Mouse (Mus musculus) heart, adult 2 months (tissue): ENCODE results near the gene Adh7. TPM values are rescaled to one million over a fixed set of nuclear protein-coding genes. Genes with fewer than 3 reads are reported as not detected.

Experiments
- DNase-seq, 2 experiments: peaks; one replicate each; pipeline ENCODE4 v3.0.0; 2021
- H3K27ac ChIP-seq: fragments of 200-600 bp; 2 replicates; pipeline ENCODE4 v1.8.1; 2022
- H3K27me3 ChIP-seq: fragments of 200-500 bp; 2 replicates; pipeline ENCODE4 v1.6.1; 2012; ENCODE audit warnings: mild to moderate bottlenecking, low read length, inconsistent platforms, mixed read lengths; ENCODE audit not compliant: control insufficient read depth, insufficient read depth
- H3K36me3 ChIP-seq: fragments of 200-500 bp; 2 replicates; pipeline ENCODE4 v1.6.1; 2012; ENCODE audit warnings: low read length, inconsistent platforms; ENCODE audit not compliant: control insufficient read depth, insufficient read depth
- H3K4me1 ChIP-seq: fragments of 200-500 bp; 2 replicates; pipeline ENCODE4 v1.6.1; 2011; ENCODE audit warnings: low read length; ENCODE audit not compliant: control insufficient read depth, insufficient read depth
- H3K4me3 ChIP-seq: fragments of 200-600 bp; 2 replicates; pipeline ENCODE4 v1.8.1; 2022
- H3K79me2 ChIP-seq: fragments of 200-500 bp; replicated peaks from 2 replicates; pipeline ENCODE4 v1.6.1; 2012; ENCODE audit warnings: mild to moderate bottlenecking, inconsistent platforms, low read length, moderate library complexity, mixed read lengths; ENCODE audit not compliant: control insufficient read depth, insufficient read depth
- H3K9ac ChIP-seq: fragments of 200-500 bp; 2 replicates; pipeline ENCODE4 v1.6.1; 2012; ENCODE audit warnings: low read depth, mild to moderate bottlenecking, control low read depth, inconsistent platforms, low read length, mixed read lengths
- CTCF ChIP-seq: fragments of 200-600 bp; IDR thresholded peaks from 2 replicates; pipeline ENCODE4 v1.8.1; 2022; ENCODE audit warnings: antibody characterized with exemption, mild to moderate bottlenecking, moderate library complexity
- EP300 ChIP-seq: fragments of 200-500 bp; IDR thresholded peaks from 2 replicates; pipeline ENCODE4 v1.6.1; 2011; ENCODE audit warnings: low read depth, low read length, control low read depth; ENCODE audit not compliant: insufficient read depth
- POLR2A ChIP-seq: fragments of 200-500 bp; IDR thresholded peaks from 2 replicates; pipeline ENCODE4 v1.6.1; 2011; ENCODE audit warnings: mild to moderate bottlenecking, low read depth, low read length, control low read depth; ENCODE audit not compliant: insufficient read depth
- WGBS: fragments of 180-500 bp; shearing (Covaris S2); methylation state at CpG from one replicate; pipeline ENCODE4 v1.1.7; 2018; 5-methylcytosine and 5-hydroxymethylcytosine counted together
- intact Hi-C: fragments of 180-260 bp; cut with DNase I; formaldehyde crosslinking; loops from one replicate; pipeline ENCODE4 v1.15.1; 2025
- polyA plus RNA-seq: library from polyadenylated mRNA; depleted of rRNA; stranded (reverse); fragments of >200 nt; gene quantifications from 2 replicates; pipeline ENCODE4 v1.2.3, GENCODE M21; 2012
- total RNA-seq, 2 experiments: library from RNA; stranded (reverse); gene quantifications; 2 replicates each; pipeline ENCODE4 v1.2.3; 2021

Gene Adh7
- total and polyA plus RNA-seq, 3 experiments, result 0.73 to 1.4 TPM; not detected in 1

DNA sequence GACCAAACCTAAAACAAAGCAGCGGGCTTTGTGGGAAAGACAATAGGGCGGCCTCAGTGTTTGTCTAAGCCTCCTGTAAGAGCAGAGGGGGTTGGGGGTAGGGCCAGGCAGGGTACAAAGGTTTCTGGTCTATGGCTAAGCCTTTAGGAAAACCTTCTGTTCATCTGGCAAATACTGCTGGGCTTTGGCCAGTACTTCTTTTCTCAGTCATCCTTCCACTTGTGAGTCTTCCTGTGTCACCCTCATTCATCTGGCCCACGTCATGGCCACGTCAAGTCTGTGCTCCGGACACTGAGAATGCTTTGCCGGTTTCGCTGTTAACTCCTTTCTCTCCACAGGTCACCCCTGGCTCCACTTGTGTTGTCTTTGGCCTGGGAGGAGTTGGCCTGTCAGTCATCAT lies 8.3 kb downstream of the Adh7 start:
- H3K9ac ChIP-seq, result no peak overlapping the region
- no peak for TF ChIP-seq EP300
- no peak for TF ChIP-seq CTCF
- TF ChIP-seq POLR2A, result no peak
- DNase-seq, result no peak
- no peaks in the 10 kb centered on the region for H3K27me3 ChIP-seq
- no peak overlapping the region for H3K4me3 ChIP-seq
- intact Hi-C loops, result no loop called here
- no peak overlapping the region for H3K27ac ChIP-seq
- H3K79me2 ChIP-seq, result no peaks in the 10 kb centered on the region
- H3K4me1 ChIP-seq, result no peaks in the 10 kb centered on the region
- no peaks in the 10 kb centered on the region for H3K36me3 ChIP-seq
- WGBS, result 40% methylated on average over 7 of the region's 7 CpGs

DNA sequence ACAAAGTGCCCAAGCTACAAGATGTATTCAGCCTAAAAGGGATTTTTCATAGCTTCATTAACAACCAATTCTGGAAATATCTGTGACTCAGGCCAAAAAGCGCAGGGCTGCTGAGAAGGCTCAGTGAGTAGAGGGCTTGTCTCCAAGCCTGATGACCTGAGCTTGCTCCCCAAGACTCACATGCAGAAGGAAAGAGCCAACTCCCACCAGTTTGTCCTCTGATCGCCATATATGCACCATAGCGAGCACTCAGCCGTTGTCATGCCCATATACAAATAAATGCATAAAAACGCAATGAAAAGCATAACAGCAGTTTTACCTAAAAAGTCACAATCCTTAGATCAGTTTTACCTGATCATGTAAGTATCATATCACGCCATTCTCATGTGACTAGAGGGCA lies 8.9 kb downstream of the Adh7 start:
- H3K79me2 ChIP-seq, result no peaks in the 10 kb centered on the region
- intact Hi-C loops, result no loop called here

DNA sequence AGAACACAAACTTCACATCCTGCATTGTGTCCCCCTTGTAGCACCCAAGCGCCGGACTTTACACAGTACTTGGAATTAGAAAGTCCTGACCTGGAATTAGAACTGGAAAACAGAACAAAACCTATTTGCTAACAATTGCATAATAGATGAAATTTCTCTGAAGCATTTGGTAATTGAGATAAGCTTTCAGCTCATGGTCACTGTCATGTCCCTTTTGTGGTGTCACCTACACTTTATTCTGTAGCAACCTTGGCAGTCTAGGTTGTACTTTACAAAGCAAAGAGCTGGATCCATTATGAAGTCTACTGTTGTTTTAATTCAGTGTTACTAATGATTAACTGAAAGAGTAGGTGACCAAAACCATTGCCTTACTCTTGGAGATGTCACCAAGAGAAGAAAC lies 9.5 kb downstream of the Adh7 start:
- whole genome bisulfite sequencing, result 92% methylated on average over 2 of the region's 2 CpGs
- Histone ChIP-seq H3K36me3 (no peaks in the 10 kb centered on the region), H3K4me3 (no peak overlapping the region), H3K9ac (no peak overlapping the region), H3K27ac (no peak overlapping the region), H3K27me3 (no peaks in the 10 kb centered on the region), H3K79me2 (no peaks in the 10 kb centered on the region), H3K4me1 (no peaks in the 10 kb centered on the region)
- TF ChIP-seq CTCF (no peak), POLR2A (no peak), EP300 (no peak)
- no peak for DNase-seq
- intact Hi-C loops, result loop anchor here (1.0 kb wide), 1 partner anchor 176 kb away; no protein-coding TSS in a partner anchor

More for the DNA sequence above, 8.9 kb downstream of the Adh7 start:
- 92% methylated on average over 6 of the region's 6 CpGs for WGBS
- Histone ChIP-seq H3K27me3 (no peaks in the 10 kb centered on the region), H3K36me3 (no peaks in the 10 kb centered on the region), H3K27ac (no peak overlapping the region), H3K4me3 (no peak overlapping the region), H3K9ac (no peak overlapping the region), H3K4me1 (no peaks in the 10 kb centered on the region)
- no peak for TF ChIP-seq CTCF
- TF ChIP-seq EP300, result no peak
- TF ChIP-seq POLR2A, result no peak
- no peak for DNase-seq

GRCm38 (mm10) chr3:138227782-138228181 lies 10.2 kb downstream of the Adh7 start:
- 89% methylated on average over 8 of the region's 8 CpGs for WGBS
- no peaks in the 10 kb centered on the region for H3K4me1 ChIP-seq
- no peaks in the 10 kb centered on the region for H3K36me3 ChIP-seq
- intact Hi-C loops, result loop anchor here (1.0 kb wide), 1 partner anchor 176 kb away; no protein-coding TSS in a partner anchor
- no peaks in the 10 kb centered on the region for H3K79me2 ChIP-seq
- no peak overlapping the region for H3K27ac ChIP-seq
- DNase-seq, result no peak
- no peaks in the 10 kb centered on the region for H3K27me3 ChIP-seq
- TF ChIP-seq CTCF, result no peak
- TF ChIP-seq EP300, result no peak
- no peak for TF ChIP-seq POLR2A
- no peak overlapping the region for H3K4me3 ChIP-seq
- H3K9ac ChIP-seq, result no peak overlapping the region

DNA sequence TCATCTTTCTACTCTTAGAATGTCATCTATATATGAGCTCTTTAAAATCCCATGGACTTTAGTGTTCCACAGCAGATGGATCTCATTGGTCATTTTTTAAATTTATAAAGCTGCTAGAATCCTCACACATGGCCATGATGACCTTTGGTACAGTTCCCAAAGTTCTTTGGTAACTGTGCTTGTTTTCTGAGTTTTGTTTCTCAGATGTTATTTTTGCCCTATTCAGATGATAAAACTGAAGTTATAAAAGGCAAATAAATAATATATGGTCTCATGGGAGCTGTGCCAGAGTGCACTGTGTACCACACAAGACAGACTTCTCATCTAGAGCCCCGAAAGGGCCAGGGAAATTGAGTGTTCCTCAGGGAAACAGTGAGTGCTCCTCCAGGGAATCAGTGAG lies 11.9 kb downstream of the Adh7 start:
- Histone ChIP-seq H3K4me1 (no peaks in the 10 kb centered on the region), H3K27me3 (no peaks in the 10 kb centered on the region)

DNA sequence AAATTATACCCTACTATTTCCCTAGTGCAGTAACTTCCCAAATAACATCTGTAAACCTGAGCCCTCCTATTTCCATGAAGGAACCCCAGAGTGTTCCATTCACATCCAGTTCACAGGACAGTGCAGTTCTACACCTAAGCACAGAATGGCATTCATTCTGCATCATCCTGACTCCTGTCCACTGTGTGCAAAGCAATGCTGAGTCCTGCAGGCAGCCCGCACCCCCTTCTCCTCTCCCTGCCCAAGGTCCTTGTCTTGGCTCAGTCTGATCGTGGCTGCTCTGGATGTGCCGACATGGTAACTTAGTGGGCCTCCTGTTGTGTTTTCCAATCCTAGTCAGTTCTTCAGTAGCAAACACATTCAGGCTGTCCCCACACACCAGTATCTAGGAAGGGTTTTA lies 12.7 kb downstream of the Adh7 start:
- TF ChIP-seq POLR2A (no peak), EP300 (no peak), CTCF (no peak)

More for the DNA sequence above, 11.9 kb downstream of the Adh7 start:
- Histone ChIP-seq H3K79me2 (no peaks in the 10 kb centered on the region), H3K9ac (no peak overlapping the region), H3K36me3 (no peaks in the 10 kb centered on the region), H3K4me3 (no peak overlapping the region), H3K27ac (no peak overlapping the region)
- WGBS, result 69% methylated on average over 1 of the region's 1 CpGs
- intact Hi-C loops, result no loop called here
- TF ChIP-seq POLR2A (no peak), CTCF (no peak), EP300 (no peak)
- DNase-seq, result no peak

More for the DNA sequence above, 12.7 kb downstream of the Adh7 start:
- Histone ChIP-seq H3K36me3 (no peaks in the 10 kb centered on the region), H3K4me3 (no peak overlapping the region), H3K9ac (no peak overlapping the region), H3K4me1 (no peaks in the 10 kb centered on the region), H3K27ac (no peak overlapping the region), H3K27me3 (no peaks in the 10 kb centered on the region), H3K79me2 (no peaks in the 10 kb centered on the region)
- intact Hi-C loops, result no loop called here
- DNase-seq, result no peak
- 88% methylated on average over 3 of the region's 3 CpGs for WGBS
